Mouse (Mus musculus) hindlimb bud, embryonic 11.5 days (tissue): Measurements from ENCODE around the gene Coro1c.

Experiments used
- DNase-seq: peaks from one replicate; pipeline ENCODE4 v3.0.0-alpha.2; 2012; ENCODE audit warnings: low read depth, low spot score; ENCODE audit errors: extremely low spot score

Gene Coro1c

GRCm38 (mm10) chr5:113799691-113800090, 108.9 kb downstream of the Coro1c start:
- no peak for DNase-seq

GRCm38 (mm10) chr5:113798525-113798924, 110.0 kb downstream of the Coro1c start:
- no peak for DNase-seq

- no peak for DNase-seq
Observed at GRCm38 (mm10) chr5:113797149-113797882, 111.2 kb downstream of the Coro1c start.

- DNase-seq: peak; percentile 64
Observed at GRCm38 (mm10) chr5:113796401-113797148, 112.0 kb downstream of the Coro1c start.
